Mouse (Mus musculus): Measurements from ENCODE around the gene Apc2.

- TF ChIP-seq CTCF (IDR thresholded peaks at IDR 0.05; ENCODE audit: extremely low read depth, insufficient read depth, low read length) (no peak), POLR2A (IDR thresholded peaks at IDR 0.05; ENCODE audit: extremely low read depth, insufficient read depth, low read length) (no peak)
Observed at GRCm38 (mm10) chr10:80279273-80279672, 16.5 kb upstream of the Apc2 start.

All from cortical plate, adult 2 months (tissue).